Mouse (Mus musculus) heart, adult 2 months (tissue): ENCODE measurements around the gene Pcyox1.

Experiments used
- CTCF ChIP-seq: fragments of 200-600 bp; IDR thresholded peaks from 2 replicates; pipeline ENCODE4 v1.8.1; 2022; ENCODE audit warnings: antibody characterized with exemption, mild to moderate bottlenecking, moderate library complexity
- EP300 ChIP-seq: fragments of 200-500 bp; IDR thresholded peaks from 2 replicates; pipeline ENCODE4 v1.6.1; 2011; ENCODE audit warnings: low read depth, low read length, control low read depth; ENCODE audit not compliant: insufficient read depth
- POLR2A ChIP-seq: fragments of 200-500 bp; IDR thresholded peaks from 2 replicates; pipeline ENCODE4 v1.6.1; 2011; ENCODE audit warnings: mild to moderate bottlenecking, low read depth, low read length, control low read depth; ENCODE audit not compliant: insufficient read depth

DNA sequence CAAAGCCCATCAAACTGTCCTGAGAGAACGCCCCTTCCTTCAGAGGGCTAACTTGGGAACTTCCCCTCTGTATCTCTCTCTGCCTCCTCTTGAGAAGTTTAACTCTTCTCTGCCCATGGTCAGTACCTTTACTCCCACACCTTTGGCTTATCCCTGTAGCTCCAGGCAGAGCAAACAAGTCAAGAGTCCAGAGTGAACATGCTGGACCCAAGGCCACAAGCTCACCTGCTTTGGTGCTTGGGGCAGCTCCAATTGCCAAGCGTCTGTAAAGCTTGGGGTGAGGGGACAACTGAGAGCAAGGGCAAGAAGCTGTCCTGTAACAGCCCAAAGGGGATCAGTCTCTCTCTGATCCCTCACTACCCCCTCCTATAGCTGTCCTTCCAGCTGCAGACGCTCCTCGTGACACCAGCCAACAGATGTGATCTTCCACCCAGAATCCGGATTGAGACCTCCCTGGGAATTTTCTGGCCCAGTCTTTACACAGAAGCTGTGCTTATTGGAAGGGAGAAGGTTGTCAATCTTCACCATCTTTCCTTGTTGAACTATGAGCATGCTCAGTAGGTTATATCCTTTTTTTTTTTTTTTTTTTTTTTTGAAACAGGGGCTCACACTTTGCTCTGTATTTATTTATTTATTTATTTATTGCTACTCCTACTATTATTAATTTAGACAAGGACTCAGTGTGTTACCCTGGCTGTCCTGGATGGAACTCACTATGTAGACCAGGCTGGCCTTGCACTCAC lies 11.4 kb downstream of the Pcyox1 start:
- TF ChIP-seq POLR2A (no peak), CTCF (no peak), EP300 (no peak)
